Mouse (Mus musculus) forebrain, embryonic 11.5 days (tissue): ENCODE measurements around the gene Stk11. TPM values are rescaled to one million over a fixed set of nuclear protein-coding genes. Genes with fewer than 3 reads are reported as not detected.

Experiments
- ATAC-seq: fragments of 200-750 bp; cut with Nextera tagmentation; replicated peaks from 2 replicates; pipeline ENCODE4 v1.8.0; 2017; ENCODE audit warnings: moderate TSS enrichment; ENCODE audit not compliant: low FRiP score
- DNase-seq: peaks from one replicate; pipeline ENCODE4 v3.0.0-alpha.2; 2017; ENCODE audit warnings: low spot score
- H3K27ac ChIP-seq: fragments of 300-500 bp; sonication (generic); 2 replicates; pipeline ENCODE4 v1.5.1; 2014; ENCODE audit warnings: low read depth, low read length
- H3K27me3 ChIP-seq: fragments of 300-500 bp; sonication (generic); 2 replicates; pipeline ENCODE4 v1.6.1; 2014; ENCODE audit warnings: mild to moderate bottlenecking, low read length, mixed read lengths; ENCODE audit not compliant: control insufficient read depth, insufficient read depth
- H3K36me3 ChIP-seq: fragments of 300-500 bp; sonication (generic); 2 replicates; pipeline ENCODE4 v1.6.1; 2014; ENCODE audit warnings: mild to moderate bottlenecking, low read length, moderate library complexity, mixed read lengths; ENCODE audit not compliant: control insufficient read depth, insufficient read depth
- H3K4me1 ChIP-seq: fragments of 300-500 bp; sonication (generic); replicated peaks from 2 replicates; pipeline ENCODE4 v1.6.1; 2014; ENCODE audit warnings: low read length, mixed read lengths; ENCODE audit not compliant: control insufficient read depth, insufficient read depth
- H3K4me2 ChIP-seq: fragments of 300-500 bp; sonication (generic); 2 replicates; pipeline ENCODE4 v1.6.1; 2014; ENCODE audit warnings: low read depth, mild to moderate bottlenecking, low read length, moderate library complexity, mixed read lengths; ENCODE audit not compliant: severe bottlenecking
- H3K4me3 ChIP-seq: fragments of 300-500 bp; sonication (generic); 2 replicates; pipeline ENCODE4 v1.5.1; 2014; ENCODE audit warnings: low read depth, low read length
- H3K9ac ChIP-seq: fragments of 300-500 bp; sonication (generic); 2 replicates; pipeline ENCODE4 v1.6.1; 2014; ENCODE audit warnings: low read length
- H3K9me3 ChIP-seq: fragments of 300-500 bp; sonication (generic); 2 replicates; pipeline ENCODE4 v1.6.1; 2016; ENCODE audit warnings: low read length, mixed read lengths; ENCODE audit not compliant: control insufficient read depth
- WGBS: fragments of 180-500 bp; shearing (Covaris S2); extraction: QIAGEN DNeasy Blood & Tissue Kit; methylation state at CpG from one replicate; pipeline ENCODE4 v1.1.7; 2014; 5-methylcytosine and 5-hydroxymethylcytosine counted together
- polyA plus RNA-seq: library from polyadenylated mRNA; unstranded; fragments of >200 nt; fragmentation: Nextera tagmentation; extraction: Ambion mirVana; gene quantifications from 2 replicates; pipeline ENCODE4 v1.2.1, GENCODE M21; 2014

Gene Stk11
- polyA plus RNA-seq, 1 experiment from 2014 or later: 26.5 TPM

DNA sequence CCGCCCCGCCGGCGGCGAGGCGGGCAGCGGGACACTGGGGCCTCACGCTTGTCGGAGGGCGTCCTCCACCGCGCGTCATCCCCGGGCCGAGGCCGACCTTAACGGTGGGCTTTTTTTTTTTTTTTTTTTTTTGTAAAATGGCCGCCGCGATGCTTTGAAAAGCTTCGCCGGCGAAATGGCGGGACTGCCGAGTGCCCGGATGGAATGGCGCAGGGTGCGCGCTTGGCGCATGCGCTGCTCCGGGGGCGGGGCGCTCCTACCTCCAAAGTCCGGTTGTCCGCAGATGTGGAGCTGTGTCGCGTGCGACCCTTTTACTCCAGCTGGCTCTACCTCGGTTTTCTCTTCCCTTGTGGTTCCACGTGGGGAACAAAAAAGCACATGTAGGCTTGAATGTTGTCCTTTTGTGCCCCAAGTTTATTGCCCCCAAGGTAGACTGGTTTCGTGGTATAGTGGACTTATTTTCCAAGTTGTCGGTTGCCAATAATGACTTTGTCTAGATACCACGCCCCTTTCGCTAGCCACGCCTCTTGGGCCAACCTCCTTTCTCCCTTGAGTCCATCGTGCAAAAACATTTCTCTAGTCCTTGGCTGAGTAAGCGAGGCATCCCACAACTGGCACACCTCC lies 52.5 kb downstream of the Stk11 start:
- H3K27ac ChIP-seq: peak overlapping the region; percentile 99
- DNase-seq (peak; percentile 97), ATAC-seq (peak; percentile 45)
- under 1% methylated on average over 43 of the region's 48 CpGs for WGBS
- H3K4me2 ChIP-seq: peak overlapping the region; percentile 85
- peak overlapping the region; percentile 95 for H3K4me3 ChIP-seq
- H3K9me3 ChIP-seq: no peaks in the 10 kb centered on the region
- H3K4me1 ChIP-seq: peaks cover 31% of the 10 kb centered on the region
- no peaks in the 10 kb centered on the region for H3K27me3 ChIP-seq
- peak overlapping the region; percentile 98 for H3K9ac ChIP-seq
- H3K36me3 ChIP-seq: peaks cover 17% of the 10 kb centered on the region

DNA sequence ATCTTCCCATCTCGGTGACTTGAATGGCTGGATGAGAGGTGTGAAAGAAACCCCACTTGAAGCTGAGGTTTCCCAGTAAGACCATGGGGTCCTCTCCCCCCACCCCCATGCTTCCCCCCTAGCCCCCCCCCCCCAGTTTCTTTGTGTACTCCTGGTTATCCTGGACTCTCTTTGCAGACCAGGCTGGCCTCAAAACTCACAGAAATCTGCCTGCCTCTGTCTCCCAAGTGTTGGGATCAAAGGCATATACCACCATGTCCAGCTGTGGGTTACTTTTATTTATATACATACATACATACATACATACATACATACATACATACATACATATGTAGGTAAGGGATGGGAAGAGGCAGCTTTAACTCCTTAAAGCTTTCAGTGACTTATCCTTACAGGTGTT lies 53.5 kb downstream of the Stk11 start:
- H3K4me3 ChIP-seq: peak overlapping the region; percentile 95
- ATAC-seq (no peak), DNase-seq (no peak)
- H3K36me3 ChIP-seq: peaks cover 17% of the 10 kb centered on the region
- peak overlapping the region; percentile 98; the same call in 1 of the 2 replicates for H3K9ac ChIP-seq
- H3K4me1 ChIP-seq: peaks cover 31% of the 10 kb centered on the region
- H3K27me3 ChIP-seq: no peaks in the 10 kb centered on the region
- 78% methylated on average over 1 of the region's 1 CpGs for WGBS
- no peak overlapping the region for H3K27ac ChIP-seq
- H3K4me2 ChIP-seq: peak overlapping the region; percentile 85
- H3K9me3 ChIP-seq: no peaks in the 10 kb centered on the region

DNA sequence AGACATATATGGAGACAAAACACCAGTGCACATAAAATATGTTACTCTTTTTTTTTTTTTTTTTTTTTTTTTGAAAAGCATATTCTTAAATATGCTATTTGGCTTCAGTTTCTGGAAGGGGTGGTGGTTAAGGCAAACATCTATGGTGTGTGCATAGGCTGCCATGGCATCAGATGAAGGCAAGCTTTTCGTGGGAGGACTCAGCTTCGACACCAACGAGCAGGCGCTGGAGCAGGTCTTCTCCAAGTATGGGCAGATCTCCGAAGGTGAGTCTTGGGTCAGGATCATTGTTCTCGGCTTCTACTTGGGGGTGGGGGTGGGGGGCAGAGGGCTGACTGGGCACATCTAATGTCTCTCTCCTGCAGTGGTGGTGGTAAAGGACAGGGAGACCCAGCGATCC lies 54.0 kb downstream of the Stk11 start:
- WGBS: 93% methylated on average over 7 of the region's 7 CpGs
- peaks cover 17% of the 10 kb centered on the region for H3K36me3 ChIP-seq
- ATAC-seq (no peak), DNase-seq (no peak)
- H3K4me2 ChIP-seq: no peak overlapping the region
- no peak overlapping the region for H3K27ac ChIP-seq
- no peaks in the 10 kb centered on the region for H3K27me3 ChIP-seq
- H3K4me3 ChIP-seq: no peak overlapping the region
- H3K4me1 ChIP-seq: peaks cover 26% of the 10 kb centered on the region
- H3K9me3 ChIP-seq: no peaks in the 10 kb centered on the region
- no peak overlapping the region for H3K9ac ChIP-seq

DNA sequence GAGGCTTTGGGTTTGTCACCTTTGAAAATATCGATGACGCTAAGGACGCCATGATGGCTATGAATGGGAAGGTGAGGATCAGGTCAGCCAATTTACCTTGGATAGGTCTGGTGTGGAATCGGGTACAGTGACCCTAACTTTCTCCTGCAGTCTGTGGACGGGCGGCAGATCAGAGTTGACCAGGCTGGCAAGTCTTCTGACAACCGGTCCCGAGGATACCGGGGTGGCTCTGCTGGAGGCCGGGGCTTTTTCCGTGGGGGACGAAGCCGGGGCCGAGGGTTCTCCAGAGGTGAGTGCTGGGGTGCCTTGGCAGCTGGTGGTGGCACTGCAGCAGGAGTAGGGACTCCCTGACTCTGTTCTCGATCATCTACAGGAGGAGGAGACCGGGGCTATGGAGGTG lies 54.4 kb downstream of the Stk11 start:
- Histone ChIP-seq H3K4me3 (no peak overlapping the region), H3K9me3 (no peaks in the 10 kb centered on the region), H3K9ac (no peak overlapping the region), H3K27ac (no peak overlapping the region), H3K36me3 (peaks cover 17% of the 10 kb centered on the region), H3K4me1 (peaks cover 24% of the 10 kb centered on the region), H3K27me3 (no peaks in the 10 kb centered on the region), H3K4me2 (no peak overlapping the region)
- DNase-seq (no peak), ATAC-seq (no peak)
- 96% methylated on average over 16 of the region's 16 CpGs for WGBS

DNA sequence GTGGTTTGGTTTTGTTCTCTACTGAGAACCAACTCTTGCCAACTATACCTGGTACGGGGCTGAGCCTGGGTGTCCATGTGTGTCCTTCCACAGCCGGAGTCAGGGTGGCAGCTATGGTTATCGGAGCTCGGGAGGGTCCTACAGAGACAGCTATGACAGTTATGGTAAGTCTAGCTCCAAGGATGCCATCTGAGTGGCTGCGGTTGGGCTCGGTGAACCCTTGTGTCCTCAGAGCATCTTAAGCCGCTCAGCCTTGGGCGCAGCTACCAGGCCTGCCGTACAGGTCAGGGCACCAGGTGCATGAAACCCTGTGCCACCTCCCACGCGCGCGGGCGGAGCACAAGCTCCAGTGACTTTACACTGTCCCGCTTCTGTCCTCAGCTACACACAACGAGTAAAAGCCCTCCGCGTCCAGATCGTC lies 55.0 kb downstream of the Stk11 start:
- no peak overlapping the region for H3K4me3 ChIP-seq
- H3K9ac ChIP-seq: no peak overlapping the region
- no peaks in the 10 kb centered on the region for H3K9me3 ChIP-seq
- ATAC-seq: no peak
- peaks cover 17% of the 10 kb centered on the region for H3K36me3 ChIP-seq
- 97% methylated on average over 19 of the region's 19 CpGs for WGBS
- peak; percentile 50 for DNase-seq
- no peak overlapping the region for H3K27ac ChIP-seq
- H3K4me2 ChIP-seq: no peak overlapping the region
- H3K4me1 ChIP-seq: peaks cover 21% of the 10 kb centered on the region
- no peaks in the 10 kb centered on the region for H3K27me3 ChIP-seq

DNA sequence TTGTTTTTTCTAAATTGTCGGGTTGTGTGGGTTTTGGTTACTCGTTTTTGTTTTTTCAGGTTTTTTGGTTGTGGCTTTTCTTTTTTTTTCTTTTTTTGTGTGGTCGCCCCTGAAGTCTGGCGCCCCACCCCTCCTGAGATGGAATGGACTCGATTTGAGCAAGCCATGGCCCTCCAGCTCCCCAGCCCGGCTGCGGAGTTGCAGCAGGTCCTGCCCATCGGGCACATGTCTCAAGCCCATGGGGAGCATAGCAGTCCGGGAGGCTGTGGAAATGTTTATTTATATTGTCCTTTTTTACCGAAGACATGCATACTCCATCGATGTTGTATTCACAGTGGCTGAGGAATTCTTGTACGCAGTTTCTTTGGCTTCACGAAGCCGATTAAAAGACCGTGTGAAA lies 55.6 kb downstream of the Stk11 start:
- Histone ChIP-seq H3K27me3 (no peaks in the 10 kb centered on the region), H3K9ac (no peak overlapping the region), H3K4me2 (no peak overlapping the region), H3K9me3 (no peaks in the 10 kb centered on the region), H3K27ac (no peak overlapping the region), H3K36me3 (peaks cover 17% of the 10 kb centered on the region), H3K4me1 (peaks cover 22% of the 10 kb centered on the region), H3K4me3 (no peak overlapping the region)
- WGBS: 93% methylated on average over 15 of the region's 15 CpGs
- DNase-seq (no peak), ATAC-seq (no peak)

DNA sequence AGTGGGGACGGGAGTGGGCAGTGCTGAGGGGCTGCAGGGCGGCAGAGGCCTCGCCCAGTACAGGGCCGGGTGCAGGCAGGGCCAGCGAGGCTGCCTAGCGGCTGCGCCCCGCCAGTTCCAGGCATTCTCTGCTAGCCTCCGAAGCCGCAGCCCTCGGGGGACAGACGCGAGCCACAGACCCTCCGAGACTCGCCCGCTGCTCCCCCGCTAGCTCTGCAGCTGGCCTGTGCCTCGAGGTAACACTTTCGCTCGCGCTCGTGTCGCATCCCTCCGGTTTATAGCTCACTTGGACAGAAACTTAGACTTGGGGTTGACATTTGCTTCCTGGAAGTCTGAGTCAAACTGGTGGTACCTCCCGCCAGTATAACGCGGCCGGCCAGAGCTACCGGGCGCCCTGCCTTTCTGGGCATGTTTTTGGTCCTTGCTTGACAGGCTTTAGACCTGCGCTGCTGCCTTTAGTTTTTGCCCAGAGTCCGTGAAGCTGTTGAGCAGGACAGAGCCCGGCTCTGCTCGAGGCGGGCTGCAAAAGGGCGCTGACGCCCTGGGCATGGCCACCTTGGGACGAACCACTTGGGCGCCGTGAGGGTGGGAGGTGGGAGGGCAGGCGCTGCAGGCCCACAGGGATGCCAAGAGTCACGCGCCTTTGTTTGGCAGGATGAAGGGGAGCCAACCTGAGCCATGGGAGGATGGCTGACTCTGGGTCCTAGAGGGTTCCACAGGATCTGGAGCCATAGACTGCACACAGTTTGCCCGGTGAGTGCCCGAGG lies 56.3 kb downstream of the Stk11 start:
- Histone ChIP-seq H3K9ac (no peak overlapping the region; the same call in 1 of the 2 replicates), H3K4me3 (no peak overlapping the region), H3K4me2 (peak overlapping the region; percentile 75), H3K9me3 (no peaks in the 10 kb centered on the region), H3K36me3 (peaks cover 17% of the 10 kb centered on the region), H3K27ac (peak overlapping the region; percentile 62), H3K27me3 (no peaks in the 10 kb centered on the region), H3K4me1 (peaks cover 18% of the 10 kb centered on the region)
- DNase-seq (peak; percentile 65), ATAC-seq (no peak)
- WGBS: 89% methylated on average over 45 of the region's 45 CpGs

DNA sequence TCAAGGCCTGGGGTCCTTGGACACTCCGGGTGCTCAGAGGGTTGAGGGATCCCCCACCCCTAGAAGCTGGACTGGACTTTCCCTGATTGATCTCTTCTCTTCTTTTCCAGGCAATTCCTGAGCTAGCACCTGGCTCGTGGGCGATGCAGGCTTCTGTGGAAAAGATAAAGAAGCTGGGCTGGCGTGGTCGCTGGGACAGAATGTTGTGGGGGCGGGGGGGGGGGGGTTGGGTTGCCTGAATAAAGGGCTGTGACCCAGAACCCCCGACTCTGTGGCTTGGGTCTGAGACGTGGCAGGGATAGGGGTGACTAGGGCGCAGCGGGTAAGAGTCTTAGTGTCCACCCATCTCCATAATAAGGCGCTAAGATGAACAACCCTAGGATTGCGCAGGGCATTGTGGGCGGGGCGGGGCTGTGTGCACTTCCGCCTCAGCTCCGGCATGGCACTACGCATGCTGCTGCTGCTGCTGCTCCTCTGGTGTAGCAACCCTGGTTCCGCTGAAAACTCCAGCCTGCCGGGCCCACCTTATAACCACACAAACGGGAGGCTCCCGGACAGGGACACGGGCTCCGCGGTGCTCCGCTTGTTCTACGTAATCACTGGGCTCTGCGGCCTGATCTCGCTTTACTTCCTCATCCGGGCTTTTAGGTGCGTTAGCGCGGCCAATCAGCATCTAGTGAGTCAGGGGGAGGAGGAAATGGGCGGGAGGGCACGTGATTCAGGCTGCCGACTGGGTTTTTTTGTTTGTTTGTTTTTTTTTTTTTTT lies 57.1 kb downstream of the Stk11 start, which contains the start of gene 1600002K03Rik:
Gene 1600002K03Rik, plus strand, starts transcription at position 418 of the 766 bp plus-strand sequence.
- ATAC-seq (peak; percentile 70), DNase-seq (peak; percentile 90)
- peak within 1 kb of the TSS; percentile 46 for H3K4me3 ChIP-seq
- H3K4me1 ChIP-seq: peaks cover 16% of the 10 kb centered on the region
- H3K27me3 ChIP-seq: no peaks in the 10 kb centered on the region
- peaks cover 17% of the 10 kb centered on the region for H3K36me3 ChIP-seq
- H3K9ac ChIP-seq: peak within 1 kb of the TSS; percentile 68
- 10% methylated on average over 35 of the region's 35 CpGs for WGBS
- peak within 1 kb of the TSS; percentile 62 for H3K27ac ChIP-seq
- no peaks in the 10 kb centered on the region for H3K9me3 ChIP-seq
- peak within 1 kb of the TSS; percentile 75 for H3K4me2 ChIP-seq
